Mouse (Mus musculus) common myeloid progenitor, adult 5-6 weeks (primary cell): ENCODE results near the gene Sos2. TPM values are rescaled to one million over a fixed set of nuclear protein-coding genes. Genes with fewer than 3 reads are reported as not detected.

Experiments
- total RNA-seq: library from RNA; stranded (forward); fragments of 200-1000, 187-1606 nt; gene quantifications from 2 replicates; pipeline ENCODE4 v1.2.3, GENCODE M21; 2017

Sos2 gene
- total RNA-seq, 1 experiment from 2014 or later = 59.9 TPM

Other genes starting within 250 kb of the Sos2 start
- 13.5 and 16.6 TPM in 2 replicates for gene Vcpkmt, start 98.8 kb downstream of the Sos2 start, total RNA-seq
- 34.4 and 40.3 TPM in 2 replicates for gene L2hgdh, start 43.0 kb upstream of the Sos2 start, total RNA-seq
- 27.3 and 29.0 TPM in 2 replicates for gene Atp5s, start 43.1 kb upstream of the Sos2 start, total RNA-seq
- 0.09 TPM in 1 of 2 replicates, not detected in the other for gene Cdkl1, start 109.4 kb upstream of the Sos2 start, total RNA-seq
- gene Atl1, start 210.8 kb upstream of the Sos2 start, total RNA-seq = 1.6 TPM in 2 replicates
- gene Map4k5, start 211.3 kb upstream of the Sos2 start, total RNA-seq = 26.6 and 57.0 TPM in 2 replicates